8 mouse cellular contexts compared by ENCODE assay signal in genomic region chr1:92910239-92910885, GRCm38 (mm10). TPM values are rescaled to one million over a fixed set of nuclear protein-coding genes. Genes with fewer than 3 reads are reported as not detected.
A peak's percentile ranks its signal among the peaks of the same experiment; 100 is the strongest.
DNase-seq lines count a peak whose midpoint lies in the region; ATAC-seq and TF ChIP-seq lines count a peak whose summit lies in the region.

Rnpepl1 (plus strand) TSS chr1:92910783.

- peak; percentile 78 for TF ChIP-seq CTCF in bone marrow, adult 2 months (IDR thresholded peaks at IDR 0.05; ENCODE audit: control insufficient read depth, insufficient read depth, low read length)
- TF ChIP-seq CTCF in liver, adult 2 months (IDR thresholded peaks at IDR 0.05; ENCODE audit: low read depth, low read length), result peak; percentile 77

- WGBS in bone marrow, adult 2 months, result under 1% methylated on average over 54 of the region's 57 CpGs
- WGBS in heart, embryonic 11.5 days (ENCODE audit: insufficient replicate concordance), result 1% methylated on average over 36 of the region's 57 CpGs
- under 1% methylated on average over 45 of the region's 57 CpGs for WGBS in kidney, embryonic 15.5 days
- under 1% methylated on average over 52 of the region's 57 CpGs for WGBS in liver, adult 2 months

- H3K4me3 ChIP-seq in bone marrow, adult 2 months (replicated peaks; ENCODE audit: control insufficient read depth, low read depth, low read length), result peak within 1 kb of the TSS; percentile 84
- H3K4me3 ChIP-seq in heart, embryonic 11.5 days (ENCODE audit: low read depth, low read length), result peak within 1 kb of the TSS; percentile 74
- peak within 1 kb of the TSS; percentile 83 for H3K4me3 ChIP-seq in kidney, embryonic 15.5 days (replicated peaks)
- peak within 1 kb of the TSS; percentile 79 for H3K4me3 ChIP-seq in liver, adult 2 months (ENCODE audit: insufficient read depth, low read depth, low read length)

- peaks cover 21% of the 10 kb centered on the region; the same call in 1 of the 2 replicates for H3K79me2 ChIP-seq in liver, adult 2 months (ENCODE audit: control insufficient read depth, insufficient read depth, low read length)

- DNase-seq in CD4-positive helper T cell, adult 2 months (ENCODE audit: low read depth, low spot score), result peak; percentile 84
- peak; percentile 66 for DNase-seq in liver, adult 2 months (ENCODE audit: extremely low read depth, low read depth, low spot score)
- DNase-seq in spleen, postnatal 14 days (ENCODE audit: low spot score in 2 of 2), result peak; percentile 64 to 73

- peaks cover 10% of the 10 kb centered on the region for H3K4me1 ChIP-seq in bone marrow, adult 2 months (ENCODE audit: control insufficient read depth, insufficient read depth, low read length)
- H3K4me1 ChIP-seq in heart, embryonic 11.5 days (ENCODE audit: control insufficient read depth, insufficient read depth, low read length), result peaks cover 24% of the 10 kb centered on the region
- peaks cover 43% of the 10 kb centered on the region for H3K4me1 ChIP-seq in kidney, embryonic 15.5 days
- H3K4me1 ChIP-seq in liver, adult 2 months (ENCODE audit: control insufficient read depth, insufficient read depth, low read length), result peaks cover 19% of the 10 kb centered on the region

- H3K27ac ChIP-seq in bone marrow, adult 2 months (ENCODE audit: control insufficient read depth, insufficient read depth, low read depth, low read length, poor library complexity), result peak within 1 kb of the TSS; percentile 92
- H3K27ac ChIP-seq in heart, embryonic 11.5 days (ENCODE audit: low read depth, low read length), result peak within 1 kb of the TSS; percentile 82
- peak within 1 kb of the TSS; percentile 90 for H3K27ac ChIP-seq in kidney, embryonic 15.5 days
- H3K27ac ChIP-seq in liver, adult 2 months (replicated peaks; ENCODE audit: insufficient read depth, low read depth, low read length), result peak within 1 kb of the TSS; percentile 79

- TF ChIP-seq POLR2A in bone marrow, adult 2 months (IDR thresholded peaks at IDR 0.05; ENCODE audit: borderline replicate concordance, control insufficient read depth, low read depth, low read length), result peak; percentile 80; the same call in 1 of the 2 replicates
- peak; percentile 43; the same call in 1 of the 2 replicates for TF ChIP-seq POLR2A in liver, adult 2 months (IDR thresholded peaks at IDR 0.05; ENCODE audit: extremely low read depth, insufficient read depth, low read length)

- no peaks in the 10 kb centered on the region for H3K9me3 ChIP-seq in heart, embryonic 11.5 days (replicated peaks; ENCODE audit: control insufficient read depth, low read length)
- H3K9me3 ChIP-seq in kidney, embryonic 15.5 days (replicated peaks), result no peaks in the 10 kb centered on the region

- H3K9ac ChIP-seq in heart, embryonic 11.5 days (ENCODE audit: low read depth, low read length), result peak within 1 kb of the TSS; percentile 87
- H3K9ac ChIP-seq in kidney, embryonic 15.5 days, result peak within 1 kb of the TSS; percentile 88
- H3K9ac ChIP-seq in liver, adult 2 months (ENCODE audit: low read depth, low read length), result peak within 1 kb of the TSS; percentile 95

- no peaks in the 10 kb centered on the region for H3K27me3 ChIP-seq in heart, embryonic 11.5 days (ENCODE audit: control insufficient read depth, insufficient read depth, low read length)
- no peaks in the 10 kb centered on the region for H3K27me3 ChIP-seq in kidney, embryonic 15.5 days
- H3K27me3 ChIP-seq in liver, adult 2 months (ENCODE audit: control insufficient read depth, insufficient read depth, low read length), result no peaks in the 10 kb centered on the region

- H3K4me2 ChIP-seq in heart, embryonic 11.5 days, result peak within 1 kb of the TSS; percentile 98
- peak within 1 kb of the TSS; percentile 91 for H3K4me2 ChIP-seq in kidney, embryonic 15.5 days

- H3K36me3 ChIP-seq in heart, embryonic 11.5 days (ENCODE audit: control insufficient read depth, insufficient read depth, low read length), result peaks cover 2% of the 10 kb centered on the region; the same call in 1 of the 2 replicates
- H3K36me3 ChIP-seq in kidney, embryonic 15.5 days, result peaks cover 17% of the 10 kb centered on the region
- peaks cover 1% of the 10 kb centered on the region; the same call in 1 of the 2 replicates for H3K36me3 ChIP-seq in liver, adult 2 months (ENCODE audit: control insufficient read depth, insufficient read depth, low read length)

- peak; percentile 63 for ATAC-seq in erythroblast, adult 5-6 weeks (replicated peaks; ENCODE audit: low FRiP score, poor library complexity, severe bottlenecking)
- ATAC-seq in heart, embryonic 11.5 days (replicated peaks; ENCODE audit: insufficient number of reproducible peaks, low FRiP score, low TSS enrichment), result peak; percentile 66
- ATAC-seq in kidney, embryonic 15.5 days (replicated peaks; ENCODE audit: low FRiP score), result peak; percentile 68
- 0 out of 2 replicates have a peak, but pooled peaks have one; percentile 28 for ATAC-seq in monocyte, adult 5-6 weeks (replicated peaks; ENCODE audit: insufficient number of reproducible peaks, low FRiP score, low TSS enrichment, poor library complexity, severe bottlenecking)

RNA-seq across cellular contexts. Expression of gene Rnpepl1, which starts in this region (rescaled TPM):
- 26.4 and 62.1 TPM in 2 replicates for polyA plus RNA-seq in bone marrow, adult 2 months (2011; ENCODE audit: insufficient read depth, insufficient read length, low replicate concordance, missing spikeins)
- total RNA-seq in erythroblast, adult 5-6 weeks (2015; ENCODE audit: low replicate concordance), result 8.4 and 13.6 TPM in 2 replicates
- 3.8 and 14.1 TPM in 2 replicates for total RNA-seq in erythroblast, adult 5-6 weeks (2017; ENCODE audit: low replicate concordance)
- 21.7 and 24.6 TPM in 2 replicates for polyA plus RNA-seq in heart, embryonic 11.5 days (2014; fragmentation: Nextera tagmentation; extraction: Ambion mirVana)
- 32.6 and 37.9 TPM in 2 replicates for polyA plus RNA-seq in kidney, embryonic 15.5 days (2015; fragmentation: Nextera tagmentation; extraction: Ambion mirVana)
- 21.6 and 35.6 TPM in 2 replicates for total RNA-seq in liver, adult 2 months (2014; rRNA removed)
- 107 and 127 TPM in 2 replicates for polyA plus RNA-seq in liver, adult 2 months (2012; rRNA removed)
- 17.1 to 31.1 TPM (median 26.0 TPM) in 3 replicates for total RNA-seq in monocyte, adult 5-6 weeks (2017)

Comparison
In these comparisons a context has a peak if more than half of its experiments do, and no peak if none do; other contexts are left out.
1. Peak in every context shown above with its lines: DNase-seq, ATAC-seq, H3K4me3 ChIP-seq and H3K27ac ChIP-seq.